Mouse (Mus musculus): ENCODE data around the gene Uaca.

GRCm38 (mm10) chr9:60887389-60887811, 93.1 kb downstream of the Uaca start:
- TF ChIP-seq CTCF (IDR thresholded peaks at IDR 0.05; ENCODE audit: insufficient read depth, low read length), result no peak
- no peak for TF ChIP-seq POLR2A (IDR thresholded peaks at IDR 0.05; ENCODE audit: borderline replicate concordance, extremely low read depth, low read depth, low read length)

All from lung, adult 2 months (tissue).